Comparison of ENCODE assay signal across 8 mouse cellular contexts in genomic region chr17:15376494-15377181, GRCm38 (mm10). TPM values are rescaled to one million over a fixed set of nuclear protein-coding genes. Genes with fewer than 3 reads are reported as not detected.
DNase-seq lines count a peak whose midpoint lies in the region; ATAC-seq and TF ChIP-seq lines count a peak whose summit lies in the region.

Gene Dll1, minus strand, starts transcription at chr17:15376872.

- peak within 1 kb of the TSS; percentile 100 for H3K4me2 ChIP-seq in heart, embryonic 15.5 days
- H3K4me2 ChIP-seq in limb, embryonic 15.5 days: peak within 1 kb of the TSS; percentile 99

- peak within 1 kb of the TSS; percentile 75 for H3K27ac ChIP-seq in left cerebral cortex, adult 2 months
- peak within 1 kb of the TSS; percentile 73; the same call in 1 of the 2 replicates for H3K27ac ChIP-seq in cortical plate, adult 2 months (ENCODE audit: insufficient read depth, low read length)
- H3K27ac ChIP-seq in heart, embryonic 15.5 days: peak within 1 kb of the TSS; percentile 55
- H3K27ac ChIP-seq in limb, embryonic 15.5 days: peak within 1 kb of the TSS; percentile 7; the same call in 1 of the 2 replicates
- peak within 1 kb of the TSS; percentile 94 for H3K27ac ChIP-seq in small intestine, adult 2 months (ENCODE audit: insufficient read depth, low read depth, low read length)

- intact Hi-C loops in left cerebral cortex, adult 2 months (cut with DNase I): loop anchor here (2.0 to 5.0 kb wide), 3 partner anchors 92 to 169 kb away; no protein-coding TSS in a partner anchor

- H3K9me3 ChIP-seq in heart, embryonic 15.5 days (replicated peaks): no peaks in the 10 kb centered on the region
- H3K9me3 ChIP-seq in limb, embryonic 15.5 days: no peaks in the 10 kb centered on the region

- under 1% methylated on average over 36 of the region's 36 CpGs for WGBS in heart, embryonic 15.5 days
- under 1% methylated on average over 36 of the region's 36 CpGs for WGBS in limb, embryonic 15.5 days
- 4% methylated on average over 36 of the region's 36 CpGs for WGBS in small intestine, adult 2 months

- DNase-seq in left cerebral cortex, adult 2 months (ENCODE audit: extremely low spot score in 1 of 2, low spot score in 2 of 2): peak in 1 of 2 experiments; percentile 41
- no peak for DNase-seq in left cerebral cortex, adult 8-10 months (ENCODE audit: low spot score in 2 of 2)
- DNase-seq in MN1 (ENCODE audit: low spot score): peak; percentile 62
- no peak for DNase-seq in frontal cortex, postnatal 14 days (ENCODE audit: low spot score in 2 of 2)

- no peak; the same call in none of the 2 replicates for ATAC-seq in heart, embryonic 15.5 days (replicated peaks; ENCODE audit: insufficient number of reproducible peaks, insufficient read depth, low FRiP score, low read depth)
- peak; percentile 25; the same call in 1 of the 2 replicates for ATAC-seq in limb, embryonic 15.5 days (ENCODE audit: insufficient number of reproducible peaks, low FRiP score, low TSS enrichment, low read depth)

- peaks cover 2% of the 10 kb centered on the region; the same call in 1 of the 2 replicates for H3K4me1 ChIP-seq in cortical plate, adult 2 months (ENCODE audit: control insufficient read depth, insufficient read depth, low read length)
- H3K4me1 ChIP-seq in heart, embryonic 15.5 days (replicated peaks): peaks cover 53% of the 10 kb centered on the region
- H3K4me1 ChIP-seq in limb, embryonic 15.5 days: peaks cover 48% of the 10 kb centered on the region
- peaks cover 19% of the 10 kb centered on the region for H3K4me1 ChIP-seq in small intestine, adult 2 months (ENCODE audit: control insufficient read depth, insufficient read depth, insufficient read length, low read length)

- no peaks in the 10 kb centered on the region for H3K36me3 ChIP-seq in heart, embryonic 15.5 days
- no peaks in the 10 kb centered on the region for H3K36me3 ChIP-seq in limb, embryonic 15.5 days
- peaks cover 9% of the 10 kb centered on the region for H3K36me3 ChIP-seq in small intestine, adult 2 months (ENCODE audit: control insufficient read depth, insufficient read depth, low read length)

- H3K27me3 ChIP-seq in heart, embryonic 15.5 days: peaks cover 96% of the 10 kb centered on the region
- peaks cover 90% of the 10 kb centered on the region for H3K27me3 ChIP-seq in limb, embryonic 15.5 days
- no peaks in the 10 kb centered on the region for H3K27me3 ChIP-seq in small intestine, adult 2 months (ENCODE audit: control insufficient read depth, insufficient read depth, low read length)

- peak within 1 kb of the TSS; percentile 54 for H3K9ac ChIP-seq in heart, embryonic 15.5 days
- peak within 1 kb of the TSS; percentile 48 for H3K9ac ChIP-seq in limb, embryonic 15.5 days

- H3K4me3 ChIP-seq in left cerebral cortex, adult 2 months: peak within 1 kb of the TSS; percentile 65
- H3K4me3 ChIP-seq in cortical plate, adult 2 months (ENCODE audit: insufficient read depth, low read length): peak within 1 kb of the TSS; percentile 90
- H3K4me3 ChIP-seq in heart, embryonic 15.5 days: peak within 1 kb of the TSS; percentile 65
- H3K4me3 ChIP-seq in limb, embryonic 15.5 days: peak within 1 kb of the TSS; percentile 52
- peak within 1 kb of the TSS; percentile 93 for H3K4me3 ChIP-seq in small intestine, adult 2 months (ENCODE audit: low read depth, low read length)

- TF ChIP-seq CTCF in left cerebral cortex, adult 2 months (IDR thresholded peaks at IDR 0.05): no peak
- no peak for TF ChIP-seq CTCF in cortical plate, adult 2 months (IDR thresholded peaks at IDR 0.05; ENCODE audit: extremely low read depth, insufficient read depth, low read length)
- TF ChIP-seq CTCF in small intestine, adult 2 months (IDR thresholded peaks at IDR 0.05; ENCODE audit: extremely low read depth, insufficient read length, insufficient replicate concordance, low read depth, low read length): 0 out of 2 replicates have a peak, but pooled peaks have one; percentile 14

- TF ChIP-seq POLR2A in cortical plate, adult 2 months (IDR thresholded peaks at IDR 0.05; ENCODE audit: extremely low read depth, insufficient read depth, low read length): no peak
- TF ChIP-seq POLR2A in small intestine, adult 2 months (IDR thresholded peaks at IDR 0.05; ENCODE audit: low read depth, low read length): no peak

RNA-seq across cellular contexts. Expression of gene Dll1, which starts in this region (rescaled TPM):
- 1 to 10 TPM; 4.8 to 7.1 TPM for total RNA-seq in left cerebral cortex, adult 2 months (2021)
- total RNA-seq in left cerebral cortex, adult 8-10 months (2022): 10 to 100 TPM in 1 of 4 experiments, 1 to 10 TPM in 3; 5.8 to 10.6 (median 8.0) TPM
- polyA plus RNA-seq in cortical plate, adult 2 months (2012; rRNA removed): 4.7 and 5.5 TPM in 2 replicates
- polyA plus RNA-seq in heart, embryonic 15.5 days (2015; fragmentation: Nextera tagmentation; extraction: Ambion mirVana): 4.8 and 5.2 TPM in 2 replicates
- 6.8 and 8.5 TPM in 2 replicates for polyA plus RNA-seq in limb, embryonic 15.5 days (2015; fragmentation: Nextera tagmentation; extraction: Ambion mirVana)
- 22.4 and 52.5 TPM in 2 replicates for polyA plus RNA-seq in small intestine, adult 2 months (2012; rRNA removed)

Comparison
In these comparisons a context has a peak if more than half of its experiments do, and no peak if none do; other contexts are left out.
1. H3K27ac ChIP-seq: peak in every context shown above with its lines; median percentile 94 in small intestine, adult 2 months; 75 in left cerebral cortex, adult 2 months; 73 in cortical plate, adult 2 months; 55 in heart, embryonic 15.5 days; 7 in limb, embryonic 15.5 days.